Mouse (Mus musculus): ENCODE results near the gene Tjp1.

Tjp1 gene

DNA sequence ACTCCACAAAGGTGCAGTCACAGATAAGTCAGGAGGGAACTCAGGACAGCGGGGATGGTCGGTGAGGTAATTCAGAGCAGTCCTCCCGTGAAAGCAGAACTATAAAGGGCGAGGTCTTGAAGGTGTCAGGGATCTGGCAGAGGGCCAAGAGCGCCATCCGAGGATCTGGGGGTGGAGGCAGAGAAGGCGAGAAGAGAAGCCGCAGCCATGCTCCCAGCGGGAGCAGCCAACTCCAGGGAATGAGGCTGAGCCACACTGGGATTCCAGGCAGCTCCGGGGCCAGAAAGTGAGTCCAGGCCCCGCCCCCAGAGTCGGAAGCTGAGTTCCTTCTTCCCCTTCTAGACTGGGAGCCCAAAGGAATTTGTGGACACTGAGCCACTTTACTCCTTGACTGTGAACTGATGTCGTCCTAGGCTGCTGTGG is 41.3 kb downstream of the Tjp1 start:
- DNase-seq (ENCODE audit: low spot score), result peak; percentile 72

- DNase-seq (ENCODE audit: low spot score), result no peak
Observed at GRCm38 (mm10) chr7:65484170-65484778, 43.3 kb downstream of the Tjp1 start.

DNA sequence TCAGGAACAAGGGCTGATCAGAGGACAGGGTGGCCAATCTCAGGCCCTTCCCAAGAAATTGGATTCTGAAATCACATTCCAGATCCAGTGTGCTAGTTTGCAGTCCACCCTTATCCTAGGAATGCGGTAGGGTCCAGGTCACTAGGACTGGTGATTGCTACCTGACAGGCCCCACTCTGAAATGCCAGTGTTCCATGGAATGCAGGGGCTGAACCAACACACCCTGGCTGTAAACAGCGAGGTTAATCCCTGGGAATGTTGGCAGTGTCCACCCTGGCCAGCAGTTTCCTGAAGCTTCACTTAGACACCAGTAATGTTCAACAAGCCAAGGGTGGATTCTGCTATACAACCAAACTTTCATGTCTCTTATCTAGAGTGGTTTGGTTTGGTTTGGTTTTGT is 45.4 kb downstream of the Tjp1 start:
- DNase-seq (ENCODE audit: low spot score), result no peak

- DNase-seq (ENCODE audit: low spot score), result no peak
Observed at GRCm38 (mm10) chr7:65472048-65472447, 55.5 kb downstream of the Tjp1 start.

- DNase-seq (ENCODE audit: low spot score), result no peak
Observed at GRCm38 (mm10) chr7:65471406-65471805, 56.2 kb downstream of the Tjp1 start.

DNA sequence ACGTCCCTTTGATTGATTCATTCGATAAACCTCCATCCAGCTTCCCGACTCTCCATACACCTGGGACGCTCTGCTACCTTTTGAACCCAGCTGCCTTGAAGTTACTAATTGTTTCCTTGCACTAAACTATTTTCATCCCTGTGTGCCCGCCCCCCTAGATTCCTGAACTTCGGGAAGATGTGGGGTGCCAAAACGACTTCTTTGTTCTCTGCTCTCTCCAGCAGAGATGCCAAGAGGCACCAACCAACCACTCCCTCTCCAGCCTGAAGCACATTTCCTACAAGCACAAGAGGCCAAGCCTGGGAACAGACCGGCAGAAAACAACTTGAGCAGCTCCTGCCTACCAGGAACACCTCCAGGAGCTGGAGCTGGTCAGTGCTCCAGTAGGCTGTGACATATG is 57.4 kb downstream of the Tjp1 start:
- DNase-seq (ENCODE audit: low spot score), result no peak

DNA sequence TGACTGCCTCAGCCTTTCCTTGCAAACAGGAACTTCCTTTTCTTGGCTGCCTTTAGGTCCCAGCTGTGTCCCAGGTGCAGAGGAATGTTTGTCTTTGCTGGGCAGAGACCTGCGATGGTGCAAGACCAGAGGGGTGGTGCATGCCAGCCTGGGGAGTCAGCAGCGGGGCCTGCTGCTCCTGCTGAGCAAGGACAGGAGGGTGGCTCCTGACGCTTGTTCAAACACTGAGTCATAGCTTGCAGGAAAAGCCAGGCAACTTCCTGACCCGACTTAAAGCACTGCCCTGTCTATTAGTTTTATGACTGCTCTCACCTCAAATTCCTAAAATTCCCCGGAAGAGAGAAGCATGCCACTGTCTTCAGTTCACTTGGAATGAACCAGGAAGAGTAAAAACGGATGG is 57.9 kb downstream of the Tjp1 start:
- DNase-seq (ENCODE audit: low spot score), result peak; percentile 37

GRCm38 (mm10) chr7:65468191-65468590 is 59.4 kb downstream of the Tjp1 start:
- no peak for DNase-seq (ENCODE audit: low spot score)

DNA sequence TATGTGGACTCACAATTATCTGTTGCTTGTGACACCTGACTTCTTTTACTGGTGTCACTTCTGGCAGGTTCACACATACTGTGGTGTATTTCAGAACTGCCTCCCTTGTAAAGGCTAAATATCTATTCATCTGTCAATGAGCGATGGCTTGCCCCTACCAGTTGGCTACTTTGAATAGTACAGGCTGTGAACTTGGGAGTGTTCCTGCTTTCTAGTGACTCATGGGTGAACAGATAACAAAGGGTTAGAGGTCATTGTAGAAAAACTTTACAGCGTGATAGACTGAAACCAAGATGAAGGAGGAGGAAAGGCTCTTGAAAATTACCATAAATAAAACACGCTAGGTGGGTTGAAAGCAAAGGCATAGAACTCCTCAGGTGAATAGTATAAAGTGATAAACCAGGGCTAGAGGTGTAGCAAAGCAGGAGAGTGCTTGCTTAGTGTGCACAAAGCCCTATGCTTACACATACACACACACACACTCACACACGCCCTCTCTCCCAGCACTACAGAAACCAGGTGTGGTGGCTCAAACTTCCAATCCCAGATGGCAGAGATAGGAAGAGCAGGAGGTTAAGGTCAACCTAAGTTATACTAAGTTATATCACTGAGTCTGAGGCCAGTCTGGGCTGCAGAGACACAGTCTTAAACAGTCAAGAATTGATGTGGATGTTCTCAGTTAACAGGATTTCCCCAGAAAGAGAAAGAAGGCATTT is 60.1 kb downstream of the Tjp1 start:
- no peak for DNase-seq (ENCODE audit: low spot score)

DNA sequence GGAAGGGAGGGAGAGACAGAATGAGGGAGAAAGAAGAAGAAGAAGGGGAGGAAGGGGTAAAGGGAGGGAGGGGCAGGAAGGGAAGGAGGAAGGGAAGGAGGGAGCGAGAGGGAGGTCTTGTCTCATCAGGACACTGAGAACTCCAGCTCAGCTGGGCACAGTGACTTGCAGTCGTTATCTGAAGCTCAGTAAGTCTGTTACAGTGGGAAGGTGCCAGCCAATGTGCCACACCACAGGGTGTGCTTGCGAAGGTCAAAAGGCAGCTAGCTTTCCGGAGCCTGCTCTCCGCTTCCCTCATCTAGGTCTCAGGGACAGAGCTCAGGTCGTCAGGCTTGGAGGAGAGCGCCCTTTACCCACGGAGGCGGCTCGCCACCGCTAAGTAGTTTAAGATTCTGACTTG is 61.4 kb downstream of the Tjp1 start:
- peak; percentile 48 for DNase-seq (ENCODE audit: low spot score)

- DNase-seq (ENCODE audit: low spot score), result no peak
Observed at GRCm38 (mm10) chr7:65464518-65465037, 63.0 kb downstream of the Tjp1 start.

GRCm38 (mm10) chr7:65463438-65463837 is 64.1 kb downstream of the Tjp1 start:
- DNase-seq (ENCODE audit: low spot score), result no peak

DNA sequence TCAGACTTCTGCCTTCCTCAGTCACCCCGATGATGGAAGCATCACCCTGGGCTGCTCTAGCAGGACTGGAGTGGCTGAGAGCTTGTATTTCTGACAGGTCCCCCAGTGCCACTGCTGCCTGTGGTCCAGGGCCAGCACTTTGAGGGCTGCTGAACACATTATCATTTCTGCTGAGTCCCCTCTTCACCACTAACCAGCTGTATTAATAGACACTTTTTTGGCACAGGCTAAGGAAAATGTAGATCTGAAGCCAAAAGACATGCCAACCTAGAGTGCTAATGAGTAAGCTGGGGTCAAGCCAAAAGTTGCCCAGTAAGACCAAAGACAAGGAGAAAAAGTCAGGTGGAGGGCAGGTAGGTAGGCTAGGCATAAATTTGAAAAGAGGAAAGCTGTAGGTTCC is 66.2 kb downstream of the Tjp1 start:
- DNase-seq (ENCODE audit: low spot score), result no peak

DNA sequence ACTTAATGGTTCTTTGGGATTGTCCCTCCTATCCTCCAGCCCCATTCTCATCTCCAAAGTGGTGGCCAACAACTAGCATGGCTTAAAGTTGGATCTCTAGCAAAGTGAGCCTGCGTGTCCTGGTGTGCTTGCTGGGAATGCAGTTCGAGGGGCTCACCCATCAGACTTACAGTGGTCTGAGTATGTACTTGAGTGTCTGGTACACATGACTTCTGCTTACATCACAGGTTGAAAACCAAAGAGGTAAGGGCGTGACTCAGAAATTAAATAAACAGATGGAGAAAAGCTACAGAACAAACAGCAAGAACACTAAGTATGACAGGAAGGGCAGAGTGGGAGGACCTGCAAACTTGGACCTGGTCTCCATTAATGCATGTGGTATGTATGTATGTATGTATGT is 67.4 kb downstream of the Tjp1 start:
- DNase-seq (ENCODE audit: low spot score), result no peak

GRCm38 (mm10) chr7:65456031-65456430 is 71.5 kb downstream of the Tjp1 start:
- DNase-seq (ENCODE audit: low spot score), result no peak

- DNase-seq (ENCODE audit: low spot score), result no peak
Observed at GRCm38 (mm10) chr7:65455208-65455607, 72.4 kb downstream of the Tjp1 start.

DNA sequence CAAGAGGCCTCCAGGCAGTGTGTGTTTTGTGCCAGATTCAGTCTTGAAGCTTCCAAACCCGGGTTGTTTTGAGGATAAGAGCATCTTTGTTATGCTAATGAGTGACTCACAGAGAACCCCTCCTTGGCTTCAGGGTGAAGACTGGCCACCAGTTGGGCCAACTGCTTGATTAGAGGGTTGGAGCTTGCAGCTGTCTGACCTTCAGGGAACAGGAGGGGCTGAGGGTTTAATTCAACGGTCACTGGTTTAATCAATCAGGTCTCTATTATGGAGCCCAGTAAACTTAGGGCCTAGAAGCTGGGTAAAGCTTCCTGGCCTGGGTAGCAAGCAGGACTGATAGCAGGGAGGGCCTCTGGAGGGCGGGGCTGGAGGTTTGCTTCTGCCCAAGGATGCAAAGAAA is 73.3 kb downstream of the Tjp1 start:
- DNase-seq (ENCODE audit: low spot score), result no peak

- no peak for DNase-seq (ENCODE audit: low spot score)
Observed at GRCm38 (mm10) chr7:65452246-65452645, 75.3 kb downstream of the Tjp1 start.

- no peak for DNase-seq (ENCODE audit: low spot score)
Observed at GRCm38 (mm10) chr7:65450158-65450557, 77.4 kb downstream of the Tjp1 start.

GRCm38 (mm10) chr7:65441505-65441904 is 86.1 kb downstream of the Tjp1 start:
- no peak for DNase-seq (ENCODE audit: low spot score)

GRCm38 (mm10) chr7:65439518-65439917 is 88.1 kb downstream of the Tjp1 start:
- DNase-seq (ENCODE audit: low spot score), result no peak

DNA sequence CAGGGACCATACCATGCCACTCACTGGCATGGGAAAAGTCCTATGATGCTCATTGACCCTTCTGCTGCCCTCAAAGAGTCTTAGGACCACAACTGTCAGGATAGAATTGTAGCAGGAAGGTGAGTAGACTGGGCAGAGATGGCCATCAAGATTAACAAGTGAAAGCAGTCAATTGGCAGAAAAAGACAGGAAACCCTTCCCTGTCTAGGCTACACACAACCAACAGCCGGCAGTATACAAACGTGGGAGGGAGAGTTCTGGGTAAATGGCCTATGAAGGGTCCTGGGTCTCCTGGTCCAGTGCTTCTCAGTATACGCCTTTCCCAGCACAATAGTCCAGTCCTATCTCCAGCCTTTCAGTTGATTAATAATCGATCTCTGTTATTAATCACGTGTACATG is 89.4 kb downstream of the Tjp1 start:
- no peak for DNase-seq (ENCODE audit: low spot score)

- no peak for DNase-seq (ENCODE audit: low spot score)
Observed at GRCm38 (mm10) chr7:65436921-65437320, 90.7 kb downstream of the Tjp1 start.
